Mouse (Mus musculus): ENCODE data around the gene Arhgap17. TPM values are rescaled to one million over a fixed set of nuclear protein-coding genes. Genes with fewer than 3 reads are reported as not detected.

Gene Arhgap17
- total and polyA plus RNA-seq, 2 experiments from 2014 or later = 4.8 to 6.3 TPM

DNA sequence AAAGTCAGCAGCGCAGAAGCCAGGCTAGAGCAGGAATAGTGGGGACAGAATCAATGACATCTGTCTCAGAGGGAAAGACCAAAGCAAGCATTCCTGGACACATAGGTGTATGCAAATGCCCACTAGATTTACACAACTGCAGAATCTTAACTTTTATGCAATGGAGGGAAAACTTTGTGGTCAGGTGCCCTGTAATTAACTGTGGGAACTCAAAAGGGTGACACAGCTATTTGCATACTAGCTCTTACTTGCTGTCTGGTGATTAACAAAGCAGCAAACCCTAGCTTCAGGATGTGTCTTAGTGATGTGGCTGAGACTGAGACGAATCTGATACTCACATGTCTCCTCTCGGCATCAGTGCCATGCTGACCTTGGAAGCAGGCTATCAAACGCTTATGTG lies 42.8 kb downstream of the Arhgap17 start:
- ATAC-seq (ENCODE audit: low FRiP score) = no peak
- 89% methylated on average over 4 of the region's 4 CpGs for WGBS

DNA sequence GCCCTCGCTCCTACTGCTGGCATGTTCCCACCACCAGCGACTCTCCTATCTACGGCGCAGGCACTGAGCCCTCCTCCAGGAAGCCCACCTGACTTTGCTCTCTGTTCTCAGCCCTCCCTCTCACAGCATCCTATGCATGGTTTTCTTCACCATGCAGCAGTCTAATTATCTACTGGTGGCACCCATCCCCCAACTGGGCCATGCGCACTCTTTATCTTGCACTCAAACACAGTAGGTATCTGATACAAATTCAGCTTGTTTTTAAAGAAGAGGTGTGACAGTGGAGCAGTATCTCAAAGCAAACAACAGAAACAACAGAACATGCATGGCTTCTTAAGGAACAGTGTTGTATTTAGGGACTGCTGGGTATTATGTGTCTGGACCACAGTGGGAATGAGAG lies 43.7 kb downstream of the Arhgap17 start:
- Histone ChIP-seq H3K9me3 (ENCODE audit: low read length) (no peaks in the 10 kb centered on the region), H3K4me2 (ENCODE audit: low read depth, low read length, poor library complexity, severe bottlenecking) (no peak overlapping the region), H3K36me3 (ENCODE audit: insufficient read depth, low read length) (peaks cover 28% of the 10 kb centered on the region), H3K9ac (replicated peaks; ENCODE audit: low read length, poor library complexity, severe bottlenecking) (no peak overlapping the region), H3K27me3 (ENCODE audit: insufficient read depth, low read length) (no peaks in the 10 kb centered on the region), H3K27ac (ENCODE audit: low read depth, low read length) (no peak overlapping the region), H3K4me1 (ENCODE audit: insufficient read depth, low read length) (no peaks in the 10 kb centered on the region; the same call in 1 of the 2 replicates), H3K4me3 (ENCODE audit: low read depth, low read length) (no peak overlapping the region)
- ATAC-seq (ENCODE audit: low FRiP score) (no peak), DNase-seq (ENCODE audit: low spot score) (no peak)
- TF ChIP-seq CTCF (IDR thresholded peaks at IDR 0.05) = no peak
- WGBS = 95% methylated on average over 5 of the region's 5 CpGs

More for the DNA sequence above, 42.8 kb downstream of the Arhgap17 start:
- H3K9me3 ChIP-seq (ENCODE audit: low read length) = no peaks in the 10 kb centered on the region
- H3K9ac ChIP-seq (replicated peaks; ENCODE audit: low read length, poor library complexity, severe bottlenecking) = no peak overlapping the region
- H3K4me3 ChIP-seq (ENCODE audit: low read depth, low read length) = no peak overlapping the region
- no peak for DNase-seq (ENCODE audit: low spot score)
- no peaks in the 10 kb centered on the region for H3K27me3 ChIP-seq (ENCODE audit: insufficient read depth, low read length)
- H3K27ac ChIP-seq (ENCODE audit: low read depth, low read length) = no peak overlapping the region
- no peak overlapping the region for H3K4me2 ChIP-seq (ENCODE audit: low read depth, low read length, poor library complexity, severe bottlenecking)
- peaks cover 20% of the 10 kb centered on the region for H3K36me3 ChIP-seq (ENCODE audit: insufficient read depth, low read length)
- no peaks in the 10 kb centered on the region; the same call in 1 of the 2 replicates for H3K4me1 ChIP-seq (ENCODE audit: insufficient read depth, low read length)
- no peak for TF ChIP-seq CTCF (IDR thresholded peaks at IDR 0.05)

DNA sequence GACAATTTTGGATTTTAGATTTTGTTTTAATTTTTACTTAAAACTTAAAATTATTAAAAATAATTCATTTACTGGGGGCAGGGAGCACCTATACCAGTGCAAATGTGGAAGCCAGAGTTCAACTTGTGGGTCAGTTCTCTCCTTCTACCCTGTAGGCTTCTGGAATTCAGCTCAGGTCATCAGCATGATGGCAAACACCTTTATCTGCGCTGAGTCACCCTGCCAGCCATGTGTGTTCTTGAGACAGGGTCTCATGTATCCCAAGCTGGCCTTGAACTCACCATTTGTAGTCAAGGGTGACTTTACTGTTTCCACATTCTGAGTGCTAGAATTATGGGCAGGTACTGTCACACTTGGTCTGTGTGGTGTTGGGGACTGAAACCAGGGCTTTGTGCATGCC lies 45.6 kb downstream of the Arhgap17 start:
- H3K4me3 ChIP-seq (ENCODE audit: low read depth, low read length) = no peak overlapping the region

DNA sequence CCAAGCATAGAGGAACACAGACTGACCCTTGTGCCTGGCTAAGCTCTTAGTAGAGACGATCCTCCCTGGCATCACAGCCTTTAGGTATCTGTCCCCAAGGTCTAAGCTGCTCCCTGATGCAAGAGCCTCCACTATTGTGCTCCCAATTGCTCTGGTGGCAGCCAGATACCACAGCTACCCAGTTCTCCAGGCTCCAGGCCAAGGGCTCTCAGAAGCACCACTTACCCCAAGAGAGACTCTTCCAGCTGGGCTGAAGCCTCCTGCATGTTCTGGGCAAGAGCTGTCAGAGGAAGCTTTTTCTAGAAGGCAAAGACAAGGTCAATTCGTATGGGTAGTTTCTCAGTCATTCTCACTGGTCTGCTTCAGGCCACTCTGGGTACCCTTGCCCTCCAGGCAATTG lies 46.3 kb downstream of the Arhgap17 start:
- DNase-seq (ENCODE audit: low spot score) (no peak), ATAC-seq (ENCODE audit: low FRiP score) (no peak)
- WGBS = 98% methylated on average over 2 of the region's 2 CpGs
- Histone ChIP-seq H3K4me3 (ENCODE audit: low read depth, low read length) (no peak overlapping the region), H3K9ac (replicated peaks; ENCODE audit: low read length, poor library complexity, severe bottlenecking) (no peak overlapping the region), H3K27me3 (ENCODE audit: insufficient read depth, low read length) (no peaks in the 10 kb centered on the region), H3K4me2 (ENCODE audit: low read depth, low read length, poor library complexity, severe bottlenecking) (no peak overlapping the region), H3K27ac (ENCODE audit: low read depth, low read length) (no peak overlapping the region), H3K9me3 (ENCODE audit: low read length) (no peaks in the 10 kb centered on the region), H3K4me1 (ENCODE audit: insufficient read depth, low read length) (no peaks in the 10 kb centered on the region; the same call in 1 of the 2 replicates), H3K36me3 (ENCODE audit: insufficient read depth, low read length) (peaks cover 43% of the 10 kb centered on the region)
- no peak for TF ChIP-seq CTCF (IDR thresholded peaks at IDR 0.05)

More for the DNA sequence above, 45.6 kb downstream of the Arhgap17 start:
- no peaks in the 10 kb centered on the region for H3K27me3 ChIP-seq (ENCODE audit: insufficient read depth, low read length)
- 95% methylated on average over 1 of the region's 1 CpGs for WGBS
- no peak overlapping the region for H3K9ac ChIP-seq (replicated peaks; ENCODE audit: low read length, poor library complexity, severe bottlenecking)
- TF ChIP-seq CTCF (IDR thresholded peaks at IDR 0.05) = no peak
- ATAC-seq (ENCODE audit: low FRiP score) (no peak), DNase-seq (ENCODE audit: low spot score) (no peak)
- no peak overlapping the region for H3K27ac ChIP-seq (ENCODE audit: low read depth, low read length)
- H3K36me3 ChIP-seq (ENCODE audit: insufficient read depth, low read length) = peaks cover 40% of the 10 kb centered on the region
- no peaks in the 10 kb centered on the region; the same call in 1 of the 2 replicates for H3K4me1 ChIP-seq (ENCODE audit: insufficient read depth, low read length)
- H3K9me3 ChIP-seq (ENCODE audit: low read length) = no peaks in the 10 kb centered on the region
- H3K4me2 ChIP-seq (ENCODE audit: low read depth, low read length, poor library complexity, severe bottlenecking) = no peak overlapping the region

DNA sequence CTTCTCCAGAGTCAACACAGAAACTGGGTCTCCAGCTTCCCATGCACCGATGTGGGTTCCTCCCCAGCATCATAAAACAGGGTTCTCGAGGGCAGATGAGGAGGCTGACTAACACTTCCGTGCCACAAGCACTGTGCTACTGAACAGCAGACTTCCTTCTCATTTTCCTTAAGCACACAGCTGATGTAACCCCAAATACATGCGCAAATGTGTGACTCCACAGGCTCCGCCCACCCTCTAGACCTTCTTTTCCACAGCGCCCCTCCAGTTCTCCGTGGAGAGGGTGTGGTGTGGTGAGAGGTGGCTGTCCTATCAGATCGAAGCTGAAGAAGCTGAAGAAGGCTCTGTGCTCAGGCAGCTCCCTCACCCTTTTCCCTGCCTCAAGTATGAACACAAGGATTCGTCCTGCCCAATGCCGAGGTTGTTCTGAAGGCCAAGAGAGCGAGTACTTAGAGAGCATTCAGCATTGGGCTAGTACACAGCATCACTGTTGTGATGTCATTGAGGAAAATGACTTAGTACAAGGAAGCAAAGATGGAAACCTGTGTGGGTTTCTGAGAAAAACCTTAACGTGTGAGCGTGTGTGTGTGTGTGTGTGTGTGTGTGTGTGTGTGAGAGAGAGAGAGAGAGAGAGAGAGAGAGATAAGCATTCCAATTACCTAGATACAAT lies 47.1 kb downstream of the Arhgap17 start:
- DNase-seq (ENCODE audit: low spot score) (no peak), ATAC-seq (ENCODE audit: low FRiP score) (no peak)
- Histone ChIP-seq H3K27me3 (ENCODE audit: insufficient read depth, low read length) (no peaks in the 10 kb centered on the region), H3K4me1 (ENCODE audit: insufficient read depth, low read length) (no peaks in the 10 kb centered on the region), H3K4me2 (ENCODE audit: low read depth, low read length, poor library complexity, severe bottlenecking) (no peak overlapping the region), H3K9me3 (ENCODE audit: low read length) (no peaks in the 10 kb centered on the region), H3K4me3 (ENCODE audit: low read depth, low read length) (no peak overlapping the region), H3K9ac (replicated peaks; ENCODE audit: low read length, poor library complexity, severe bottlenecking) (no peak overlapping the region), H3K36me3 (ENCODE audit: insufficient read depth, low read length) (peaks cover 43% of the 10 kb centered on the region), H3K27ac (ENCODE audit: low read depth, low read length) (no peak overlapping the region)
- no peak for TF ChIP-seq CTCF (IDR thresholded peaks at IDR 0.05)
- WGBS = 91% methylated on average over 13 of the region's 13 CpGs

DNA sequence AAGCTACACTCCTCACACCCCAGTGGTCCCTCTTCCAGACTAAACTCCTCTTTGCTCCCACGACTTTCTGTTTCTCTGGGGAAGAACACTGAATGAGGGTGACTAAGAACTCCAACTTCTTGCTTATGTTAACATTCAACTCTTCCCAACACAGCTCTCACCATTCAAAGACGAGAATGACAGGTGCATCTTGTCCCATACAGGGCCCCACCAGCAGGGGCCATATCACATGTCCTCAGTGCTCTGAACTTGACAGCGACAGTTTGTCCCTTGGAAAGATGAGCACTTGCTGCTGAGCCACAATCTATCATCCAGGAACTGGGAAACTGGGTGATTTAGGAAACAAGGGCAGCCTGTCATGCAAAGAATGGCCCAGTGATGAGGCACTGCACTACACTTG lies 57.0 kb downstream of the Arhgap17 start:
- 93% methylated on average over 3 of the region's 3 CpGs for WGBS
- H3K36me3 ChIP-seq (ENCODE audit: insufficient read depth, low read length) = peaks cover 34% of the 10 kb centered on the region
- TF ChIP-seq CTCF (IDR thresholded peaks at IDR 0.05) = no peak

More for the DNA sequence above, 57.0 kb downstream of the Arhgap17 start:
- DNase-seq (ENCODE audit: low spot score) (no peak), ATAC-seq (ENCODE audit: low FRiP score) (no peak)
- no peak overlapping the region for H3K4me3 ChIP-seq (ENCODE audit: low read depth, low read length)
- H3K4me1 ChIP-seq (ENCODE audit: insufficient read depth, low read length) = no peaks in the 10 kb centered on the region
- H3K27me3 ChIP-seq (ENCODE audit: insufficient read depth, low read length) = no peaks in the 10 kb centered on the region
- H3K4me2 ChIP-seq (ENCODE audit: low read depth, low read length, poor library complexity, severe bottlenecking) = no peak overlapping the region
- no peaks in the 10 kb centered on the region for H3K9me3 ChIP-seq (ENCODE audit: low read length)
- H3K27ac ChIP-seq (ENCODE audit: low read depth, low read length) = no peak overlapping the region
- no peak overlapping the region for H3K9ac ChIP-seq (replicated peaks; ENCODE audit: low read length, poor library complexity, severe bottlenecking)
